Mouse (Mus musculus) small intestine, adult 10 weeks (tissue): ENCODE data around the gene Btbd35f9. TPM values are rescaled to one million over a fixed set of nuclear protein-coding genes. Genes with fewer than 3 reads are reported as not detected.

Experiments used
- polyA plus RNA-seq: library from polyadenylated mRNA; stranded (reverse); fragments of 350-450 nt; fragmentation: Illumina TruSeq; extraction: RNeasy Lipid Tissue Mini Kit (QIAGEN cat#74804); gene quantifications from one replicate; pipeline ENCODE4 v1.2.3, GENCODE M21; 2014; ENCODE audit warnings: low replicate concordance

Btbd35f9 gene
- polyA plus RNA-seq, result not detected

DNA sequence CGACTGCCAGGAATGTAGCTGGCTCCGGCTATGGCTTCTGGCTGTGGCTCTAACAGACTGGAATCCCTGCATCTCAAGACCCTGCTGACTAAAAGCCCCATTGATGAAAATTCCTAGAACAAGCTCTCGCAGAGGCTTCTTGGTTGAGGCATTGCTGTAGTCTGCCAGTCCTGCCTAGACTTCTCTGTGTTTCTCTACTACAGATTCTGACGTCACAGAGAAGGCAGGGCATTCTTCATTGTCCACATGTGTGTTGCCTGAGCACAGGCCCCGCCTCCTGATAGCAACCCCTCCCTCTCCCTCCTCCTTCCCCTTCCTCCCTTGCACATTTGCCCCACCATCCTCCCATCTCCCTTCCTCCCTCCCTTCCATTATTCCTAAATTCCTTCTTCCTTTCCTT, at the start of gene Btbd35f9:
Btbd35f9 (minus strand) TSS at position 101 of the 400 bp plus-strand sequence.

Other genes starting within 250 kb of the Btbd35f9 start
- gene Btbd35f6, start 205.0 kb downstream of the Btbd35f9 start, polyA plus RNA-seq, result not detected
- not detected for gene Gm21870, start 174.7 kb downstream of the Btbd35f9 start, polyA plus RNA-seq
- not detected for gene Spin2g, start 77.2 kb upstream of the Btbd35f9 start, polyA plus RNA-seq